Mouse (Mus musculus): ENCODE results near the gene Fgfr1op.
"Not testable (repeated sequence)": the region's sequence is repeated elsewhere in the genome, so short reads cannot be mapped to it uniquely, and the experiment has no call there.

Fgfr1op gene

DNA sequence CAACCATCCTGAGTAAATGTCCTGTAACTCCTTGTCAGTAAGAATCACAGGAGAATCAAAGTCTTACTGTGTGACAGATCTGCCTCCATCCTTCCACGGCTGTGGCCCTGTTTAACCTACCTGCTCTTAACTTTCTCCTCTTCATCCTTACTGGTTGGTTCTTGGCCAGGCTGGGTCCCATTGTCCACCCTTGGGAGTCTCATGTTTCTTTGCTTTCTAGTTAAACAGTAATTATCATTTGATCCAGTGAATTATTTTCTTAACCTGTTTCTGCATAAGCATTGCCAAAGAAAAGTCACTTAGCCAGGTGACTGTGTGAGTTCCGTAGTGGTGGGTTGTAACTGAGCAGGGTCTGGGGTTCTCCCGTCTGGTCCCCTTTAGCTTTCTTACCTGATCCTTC is 1.2 kb downstream of the Fgfr1op start:
- ATAC-seq (ENCODE audit: insufficient number of reproducible peaks, low FRiP score, low TSS enrichment) = not testable (repeated sequence)

DNA sequence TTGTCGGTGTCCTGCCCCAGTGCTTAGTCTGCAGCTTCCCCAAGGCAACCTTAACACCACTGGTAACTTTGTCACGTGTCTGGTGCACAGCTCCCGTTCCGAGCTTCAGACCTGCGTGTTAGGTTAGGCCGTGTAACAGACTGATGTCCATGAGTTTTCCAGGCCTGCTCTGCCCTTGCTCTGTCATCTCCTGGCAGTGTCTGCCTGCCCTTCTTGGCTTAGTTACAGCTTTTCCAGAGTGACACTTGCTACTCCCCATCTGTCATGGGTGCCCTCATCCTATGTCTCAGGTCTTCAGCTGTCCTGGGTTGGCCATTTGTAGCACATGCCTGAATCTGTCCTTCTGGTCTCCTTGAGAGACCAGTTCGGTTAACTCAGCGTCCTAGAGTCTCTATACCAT is 2.1 kb downstream of the Fgfr1op start:
- ATAC-seq (ENCODE audit: insufficient number of reproducible peaks, low FRiP score, low TSS enrichment) = not testable (repeated sequence)

DNA sequence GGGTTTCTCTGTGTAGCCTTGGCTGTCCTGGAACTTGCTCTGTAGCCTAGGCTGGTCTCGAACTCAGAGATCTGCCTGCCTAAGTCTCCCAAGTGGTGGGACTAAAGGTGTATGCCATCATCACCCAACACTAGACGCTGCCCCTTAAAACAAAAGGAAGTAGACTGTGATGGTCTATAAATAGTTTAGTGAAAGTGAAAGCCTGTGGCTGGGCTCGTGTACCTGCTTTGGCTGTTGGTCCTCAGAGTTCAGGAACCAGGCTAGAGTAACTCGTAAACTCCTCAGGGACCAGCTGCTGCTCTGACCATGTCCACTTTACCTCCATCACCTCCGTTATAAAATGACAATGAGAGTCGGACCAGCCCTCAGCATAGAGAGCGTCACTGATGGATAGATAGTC is 5.0 kb downstream of the Fgfr1op start:
- ATAC-seq (ENCODE audit: insufficient number of reproducible peaks, low FRiP score, low TSS enrichment) = no peak

DNA sequence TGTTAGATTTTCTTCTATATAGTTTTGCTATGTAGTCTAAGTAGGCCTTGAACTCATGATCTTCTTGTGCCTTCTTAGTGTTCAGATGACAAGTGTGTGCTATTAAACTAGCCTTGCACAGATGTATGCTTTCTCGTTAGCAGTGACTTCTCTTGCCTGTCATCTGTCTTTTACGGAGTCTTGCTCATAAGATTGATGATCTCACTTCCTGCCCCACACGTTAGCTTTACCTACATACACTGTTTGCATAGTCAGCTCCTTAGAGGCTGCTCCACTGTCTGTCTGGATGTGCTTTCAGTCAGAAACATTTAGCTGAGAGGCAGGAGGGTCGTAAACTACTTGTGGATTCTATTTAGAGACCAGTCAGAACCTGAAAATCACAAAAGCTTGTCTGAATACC is 5.8 kb downstream of the Fgfr1op start:
- no peak for ATAC-seq (ENCODE audit: insufficient number of reproducible peaks, low FRiP score, low TSS enrichment)

DNA sequence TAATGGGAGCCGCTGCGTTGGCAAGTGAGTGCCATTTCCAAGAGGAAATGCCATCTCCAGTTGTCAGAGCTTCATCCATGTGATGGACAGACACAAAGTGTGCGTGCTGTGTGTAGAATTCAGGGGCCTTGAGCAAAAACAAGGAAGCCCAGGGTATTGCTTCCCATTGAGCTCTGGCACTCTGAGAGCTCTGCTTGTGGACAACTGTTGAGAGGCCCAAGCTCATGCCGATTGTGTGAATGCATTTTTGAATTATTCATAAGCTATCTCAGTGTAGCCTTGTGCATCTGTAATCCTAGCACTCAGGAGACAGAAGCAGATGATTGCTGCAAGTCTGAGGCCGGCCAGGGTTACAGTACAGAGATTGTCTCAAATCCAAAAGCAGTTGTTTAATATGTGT is 11.8 kb downstream of the Fgfr1op start:
- no peak for ATAC-seq (ENCODE audit: insufficient number of reproducible peaks, low FRiP score, low TSS enrichment)

DNA sequence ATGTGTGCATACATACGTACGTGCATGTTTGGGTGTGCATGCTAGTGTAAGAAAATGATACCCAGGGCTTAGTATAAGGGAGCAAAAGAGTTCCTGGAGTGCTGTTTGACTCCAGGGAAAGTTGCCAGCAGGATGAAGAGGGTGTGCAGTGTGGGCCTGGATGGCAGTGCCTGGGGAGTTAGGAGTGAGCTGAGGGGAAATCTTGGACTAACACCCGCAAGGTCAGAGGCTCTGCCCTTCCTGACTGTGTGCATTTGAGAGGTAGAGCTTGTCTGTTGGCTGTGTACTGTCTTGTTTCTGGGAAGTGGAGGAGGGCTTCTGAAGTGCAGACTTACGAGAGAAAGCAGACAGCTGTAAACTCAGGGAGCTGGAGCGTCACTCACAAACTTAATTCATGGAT is 18.5 kb downstream of the Fgfr1op start:
- ATAC-seq (ENCODE audit: insufficient number of reproducible peaks, low FRiP score, low TSS enrichment) = no peak

DNA sequence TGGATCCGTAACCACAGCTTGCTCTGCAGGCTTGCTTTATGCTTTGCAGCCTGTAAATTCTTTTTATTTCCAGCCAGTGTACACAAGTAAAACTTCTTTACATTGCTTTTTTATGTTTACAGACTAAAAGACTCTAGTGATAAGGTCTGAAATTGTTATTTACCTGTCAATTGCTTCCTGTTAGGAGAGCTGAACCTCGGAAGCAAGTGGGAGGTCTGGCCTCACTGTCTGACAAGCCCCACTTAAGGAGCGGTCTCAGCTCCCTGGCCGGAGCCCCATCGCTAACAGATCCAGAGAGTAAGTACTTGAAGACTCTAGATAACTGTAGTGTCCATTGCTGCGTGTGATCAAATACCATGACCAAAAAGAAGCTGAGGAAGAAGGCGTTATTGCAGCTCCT is 18.9 kb downstream of the Fgfr1op start:
- ATAC-seq (ENCODE audit: insufficient number of reproducible peaks, low FRiP score, low TSS enrichment) = no peak

DNA sequence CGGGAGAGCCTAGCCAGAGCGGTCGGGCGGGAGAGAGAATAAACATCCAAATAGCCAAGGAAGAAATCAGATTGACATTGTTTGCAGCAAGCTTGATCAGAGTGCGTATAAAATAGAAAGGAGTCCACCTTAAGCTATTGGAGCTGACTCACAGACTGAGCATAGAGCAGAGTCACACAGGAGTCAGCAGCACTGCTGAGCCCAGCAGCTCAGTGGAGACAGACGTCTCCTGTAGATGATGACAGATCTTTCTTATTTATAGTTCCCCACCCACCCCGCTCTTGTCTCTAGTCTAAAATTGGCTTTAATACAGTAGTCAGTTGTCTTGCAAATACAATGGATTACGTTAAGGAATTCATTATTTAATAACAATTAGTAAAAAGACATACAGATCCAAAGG is 28.4 kb downstream of the Fgfr1op start:
- ATAC-seq (ENCODE audit: insufficient number of reproducible peaks, low FRiP score, low TSS enrichment) = no peak

DNA sequence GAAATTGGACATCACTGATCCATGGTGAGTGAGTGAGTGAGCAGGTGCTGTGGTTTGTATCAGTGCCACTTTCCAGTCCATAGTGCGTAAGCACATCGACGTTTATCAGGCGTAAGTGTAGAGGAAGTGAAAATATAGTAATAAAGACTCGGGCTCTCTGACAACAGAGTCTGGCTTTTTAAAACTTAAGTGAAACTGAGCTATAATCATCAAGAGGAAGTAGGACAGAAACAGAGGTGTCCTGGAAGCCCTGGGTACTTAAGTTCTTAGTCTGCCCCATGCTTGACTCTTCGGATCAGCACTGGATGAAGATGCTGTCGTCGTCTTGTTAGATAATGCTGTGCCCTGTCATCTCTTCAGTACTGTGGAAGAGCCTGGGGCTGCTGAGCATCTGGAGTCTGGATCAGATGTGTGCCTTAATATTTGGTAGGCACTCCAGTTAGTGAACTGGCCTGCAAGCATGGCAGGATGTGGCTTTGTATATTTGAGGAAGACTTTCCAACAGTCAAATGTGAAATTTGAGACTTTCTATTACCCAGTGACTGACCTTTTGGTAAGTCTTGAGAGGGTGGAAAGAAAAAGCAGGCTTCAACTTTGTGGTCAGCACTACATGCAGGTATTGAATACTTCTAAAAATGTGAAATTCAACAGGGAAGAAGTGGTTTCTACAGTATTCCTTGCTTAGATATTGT is 30.5 kb downstream of the Fgfr1op start:
- no peak for ATAC-seq (ENCODE audit: insufficient number of reproducible peaks, low FRiP score, low TSS enrichment)

DNA sequence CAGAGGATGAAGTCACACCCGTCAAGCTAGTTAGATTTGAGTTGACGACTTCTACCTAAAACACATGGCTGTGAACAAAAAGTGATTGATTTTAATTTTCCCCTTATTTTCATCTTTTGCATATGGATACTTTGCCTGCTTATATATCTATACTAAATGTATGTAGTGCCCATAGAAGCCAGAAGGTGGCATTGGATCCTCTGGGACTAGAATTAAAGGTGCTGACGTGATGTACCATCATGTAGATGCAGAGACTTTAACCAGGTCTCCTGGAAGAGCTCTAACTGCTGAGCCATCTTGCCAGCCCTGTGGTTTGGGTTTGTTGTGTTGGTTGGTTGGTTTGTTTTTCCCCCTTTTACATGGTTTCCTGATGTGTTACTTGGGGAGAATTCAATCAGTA is 32.4 kb downstream of the Fgfr1op start:
- ATAC-seq (ENCODE audit: insufficient number of reproducible peaks, low FRiP score, low TSS enrichment) = no peak

DNA sequence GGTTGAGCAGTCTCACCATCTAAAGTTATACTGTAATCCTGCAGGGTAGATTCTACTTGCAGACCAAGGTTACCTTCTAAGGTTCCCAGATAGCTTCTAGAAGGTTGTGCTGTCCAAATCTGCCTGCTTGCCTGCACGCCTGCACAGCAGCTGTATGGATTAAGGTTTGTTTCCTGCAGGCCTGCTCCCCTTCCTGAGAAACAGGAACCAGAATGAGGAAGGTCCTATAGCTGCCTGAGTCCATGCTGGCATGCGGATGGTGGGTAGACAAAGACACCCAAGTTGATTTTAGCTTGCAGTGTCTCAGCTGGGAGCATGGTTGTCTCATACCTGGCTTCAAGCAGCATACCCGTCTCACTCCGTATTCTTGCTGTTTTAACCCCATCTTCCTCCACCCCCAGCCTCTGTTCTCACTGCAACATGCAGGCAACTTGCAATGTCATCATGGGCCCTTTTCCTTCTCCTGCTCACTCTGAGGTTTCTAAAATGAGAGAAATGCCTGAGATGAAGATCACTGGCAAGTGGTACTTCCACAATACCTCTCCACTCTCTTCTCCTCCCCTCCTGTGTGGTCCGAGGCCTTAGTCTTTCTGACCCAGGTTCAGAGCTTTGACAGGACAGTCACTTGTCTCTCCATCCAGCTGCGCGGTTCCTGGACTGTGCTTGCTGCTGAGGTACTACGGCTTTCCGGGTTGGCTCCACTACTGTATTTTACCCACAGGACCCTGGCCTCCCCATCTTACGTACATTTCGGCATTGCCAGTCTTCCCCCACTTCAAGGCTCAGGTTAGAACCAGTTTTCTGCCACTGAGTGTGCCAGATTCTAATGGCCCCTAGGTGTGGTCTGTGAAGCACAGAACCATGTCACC is 34.0 kb downstream of the Fgfr1op start:
- no peak for ATAC-seq (ENCODE audit: insufficient number of reproducible peaks, low FRiP score, low TSS enrichment)

DNA sequence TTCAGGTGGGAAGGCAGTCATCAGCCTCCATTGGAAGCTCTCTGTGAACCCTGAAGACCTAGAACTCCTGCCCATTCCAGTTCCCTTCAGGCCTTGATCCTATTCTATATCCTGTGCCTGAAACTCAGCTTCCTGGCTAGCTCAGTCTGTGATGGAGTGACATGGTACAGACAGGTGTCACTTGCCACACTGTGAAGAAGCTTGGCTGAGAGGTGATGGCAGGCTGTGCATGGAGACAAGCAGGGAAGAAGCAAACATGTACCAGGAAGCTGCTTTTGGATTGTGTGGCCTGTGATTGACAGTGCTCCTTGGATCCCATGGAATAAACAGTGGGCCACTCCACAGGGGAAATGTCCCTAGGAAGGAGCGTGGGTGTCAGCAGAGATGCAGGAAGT is 34.6 kb downstream of the Fgfr1op start:
- ATAC-seq (ENCODE audit: insufficient number of reproducible peaks, low FRiP score, low TSS enrichment) = no peak

DNA sequence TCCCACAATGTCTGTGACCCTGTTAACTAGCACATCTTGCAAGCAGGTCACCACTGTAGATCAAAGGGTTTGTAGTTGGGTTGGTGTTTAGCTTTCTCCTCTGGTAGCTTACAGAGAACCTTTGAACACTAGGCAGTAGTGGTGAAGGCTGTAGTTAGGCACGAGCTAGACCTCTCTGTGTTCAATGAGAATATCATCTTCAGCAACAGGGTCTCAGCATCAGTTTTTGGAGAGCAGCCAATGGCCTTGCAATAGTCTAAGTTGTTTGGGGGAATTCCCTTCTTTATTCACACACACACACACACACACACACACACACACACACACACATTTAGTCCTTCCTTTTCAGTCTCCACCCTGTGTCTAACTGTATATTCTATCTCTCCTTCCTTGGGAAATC is 38.2 kb downstream of the Fgfr1op start:
- no peak for ATAC-seq (ENCODE audit: insufficient number of reproducible peaks, low FRiP score, low TSS enrichment)

DNA sequence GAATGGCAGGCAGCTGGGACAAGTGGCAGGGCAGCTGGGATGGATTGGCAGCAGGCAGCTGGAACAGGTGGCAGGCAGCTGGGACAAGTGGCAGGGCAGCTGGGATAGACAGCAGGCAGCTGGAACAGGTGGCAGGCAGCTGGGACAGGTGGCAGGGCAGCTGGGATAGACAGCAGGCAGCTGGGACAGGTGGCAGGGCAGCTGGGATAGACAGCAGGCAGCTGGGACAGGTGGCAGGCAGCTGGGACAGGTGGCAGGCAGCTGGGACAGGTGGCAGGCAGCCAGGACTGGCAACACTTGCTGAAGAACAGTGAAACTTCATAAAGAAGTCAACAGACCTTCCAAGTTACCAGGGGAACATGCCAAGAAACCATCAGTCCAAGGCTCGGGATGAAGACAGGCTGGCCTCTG is 39.9 kb downstream of the Fgfr1op start:
- ATAC-seq (ENCODE audit: insufficient number of reproducible peaks, low FRiP score, low TSS enrichment) = not testable (repeated sequence)

DNA sequence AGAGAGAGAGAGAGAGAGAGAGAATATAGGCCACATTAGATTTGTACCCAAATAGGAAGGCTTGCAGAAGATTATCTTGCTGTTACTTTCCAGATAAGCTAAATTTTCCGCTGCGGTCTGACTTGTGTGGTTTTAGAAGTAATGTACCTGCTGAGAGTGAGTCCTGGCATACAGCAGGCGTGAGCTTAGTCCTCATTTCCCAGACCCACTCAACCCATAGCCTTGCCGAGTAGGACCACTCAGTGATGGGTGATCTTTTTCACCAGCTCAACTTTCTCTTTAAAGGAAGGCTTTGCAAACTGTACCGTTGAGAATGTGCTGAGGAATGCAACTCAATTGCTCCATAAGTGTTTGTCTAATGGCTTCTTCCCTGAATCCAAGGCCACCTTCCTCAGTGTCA is 41.4 kb downstream of the Fgfr1op start:
- ATAC-seq (ENCODE audit: insufficient number of reproducible peaks, low FRiP score, low TSS enrichment) = no peak

DNA sequence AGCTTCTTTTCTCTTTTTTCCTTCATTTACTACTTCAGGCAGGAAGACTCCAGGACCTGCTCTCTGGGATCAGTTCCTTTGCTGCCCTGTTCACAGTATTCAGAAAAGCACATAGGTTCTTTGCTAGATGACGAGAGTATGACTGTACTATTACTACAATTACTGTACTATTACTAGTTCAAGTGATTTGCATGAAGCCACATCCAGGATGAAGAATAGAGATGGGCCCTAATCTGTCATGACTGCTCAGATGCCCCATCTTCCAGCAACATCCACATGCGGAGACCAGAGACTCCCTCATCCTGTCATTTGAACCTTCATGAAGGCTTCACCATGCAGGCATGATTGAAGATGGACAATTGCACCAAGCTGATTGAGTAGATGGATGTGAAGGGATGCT is 44.4 kb downstream of the Fgfr1op start:
- ATAC-seq (ENCODE audit: insufficient number of reproducible peaks, low FRiP score, low TSS enrichment) = no peak

DNA sequence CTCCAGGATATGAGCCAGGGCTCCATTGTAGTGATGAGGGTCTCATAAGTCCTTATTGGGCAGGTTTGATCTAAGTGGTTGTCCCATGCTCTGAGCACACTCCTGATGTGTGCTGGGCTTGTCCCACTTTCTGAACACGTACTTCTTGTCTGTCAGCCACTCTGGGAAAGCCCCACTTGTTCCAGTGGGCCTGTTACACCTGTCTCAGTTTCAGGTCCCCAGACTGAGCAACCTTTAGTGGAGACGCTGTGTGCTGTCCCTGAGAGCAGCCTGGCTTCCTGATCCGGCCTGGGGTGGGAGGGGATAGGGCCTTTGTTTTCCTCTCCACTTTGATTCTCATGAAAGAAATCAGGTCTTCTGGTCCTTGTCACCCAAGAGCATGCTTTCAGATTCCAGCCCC is 44.9 kb downstream of the Fgfr1op start:
- ATAC-seq (ENCODE audit: insufficient number of reproducible peaks, low FRiP score, low TSS enrichment) = no peak

DNA sequence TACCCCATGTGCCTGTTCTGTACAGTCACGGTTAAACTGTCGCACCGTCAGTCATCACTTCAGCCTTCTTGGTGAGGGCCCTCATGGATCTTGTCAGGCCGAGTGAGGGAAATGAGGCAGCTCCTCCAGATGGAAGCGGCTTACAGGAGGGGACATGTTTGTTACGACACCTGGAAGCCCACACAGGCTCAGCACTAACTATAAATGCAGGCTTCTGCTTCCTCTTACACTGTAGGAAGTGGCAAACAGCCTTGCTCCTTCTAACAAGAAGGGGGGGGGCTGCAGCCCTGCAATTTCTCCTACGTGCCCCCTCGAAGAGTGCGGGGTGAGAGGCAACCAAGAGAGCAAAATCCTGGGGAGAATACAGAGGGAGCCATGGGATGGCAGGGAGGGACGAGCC is 45.4 kb downstream of the Fgfr1op start:
- ATAC-seq (ENCODE audit: insufficient number of reproducible peaks, low FRiP score, low TSS enrichment) = no peak

DNA sequence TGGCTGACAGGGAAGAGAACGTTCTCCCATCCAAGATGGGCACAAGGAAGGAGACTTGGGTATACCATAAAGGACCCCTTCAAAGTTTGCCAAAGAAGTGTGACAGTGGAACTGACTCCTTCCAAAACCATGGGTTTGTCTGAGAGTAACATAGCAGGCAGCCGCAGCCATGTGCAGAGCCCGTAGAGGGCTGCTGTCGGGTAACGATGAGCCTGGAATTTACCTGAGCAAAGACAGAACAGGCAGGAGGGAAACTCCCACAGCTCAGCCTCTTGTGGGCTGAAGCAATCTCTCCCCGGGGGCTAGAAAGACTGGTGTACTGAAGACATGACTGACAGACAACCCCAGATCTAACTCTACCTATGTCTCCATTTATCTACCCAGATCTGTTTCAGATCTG is 46.1 kb downstream of the Fgfr1op start:
- no peak for ATAC-seq (ENCODE audit: insufficient number of reproducible peaks, low FRiP score, low TSS enrichment)

DNA sequence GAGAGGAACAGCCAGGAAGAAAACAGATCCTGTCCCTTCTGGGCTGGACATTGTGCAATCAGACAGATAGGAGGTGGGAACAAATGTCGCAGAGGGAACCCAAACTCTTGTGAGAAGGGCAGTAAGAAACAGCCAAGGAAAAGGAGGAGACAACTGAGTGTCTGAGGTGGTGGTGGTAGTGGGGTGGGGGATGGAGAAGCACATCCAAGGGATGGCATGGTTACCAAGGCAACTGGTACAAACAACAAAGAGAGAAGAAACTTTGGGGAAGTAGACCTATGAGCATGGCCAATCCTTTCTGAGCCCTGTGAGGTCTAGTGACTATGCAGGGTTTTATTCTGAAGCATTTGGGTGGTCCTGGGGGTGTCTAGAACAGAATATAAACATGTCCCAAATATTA is 49.1 kb downstream of the Fgfr1op start:
- no peak for ATAC-seq (ENCODE audit: insufficient number of reproducible peaks, low FRiP score, low TSS enrichment)

DNA sequence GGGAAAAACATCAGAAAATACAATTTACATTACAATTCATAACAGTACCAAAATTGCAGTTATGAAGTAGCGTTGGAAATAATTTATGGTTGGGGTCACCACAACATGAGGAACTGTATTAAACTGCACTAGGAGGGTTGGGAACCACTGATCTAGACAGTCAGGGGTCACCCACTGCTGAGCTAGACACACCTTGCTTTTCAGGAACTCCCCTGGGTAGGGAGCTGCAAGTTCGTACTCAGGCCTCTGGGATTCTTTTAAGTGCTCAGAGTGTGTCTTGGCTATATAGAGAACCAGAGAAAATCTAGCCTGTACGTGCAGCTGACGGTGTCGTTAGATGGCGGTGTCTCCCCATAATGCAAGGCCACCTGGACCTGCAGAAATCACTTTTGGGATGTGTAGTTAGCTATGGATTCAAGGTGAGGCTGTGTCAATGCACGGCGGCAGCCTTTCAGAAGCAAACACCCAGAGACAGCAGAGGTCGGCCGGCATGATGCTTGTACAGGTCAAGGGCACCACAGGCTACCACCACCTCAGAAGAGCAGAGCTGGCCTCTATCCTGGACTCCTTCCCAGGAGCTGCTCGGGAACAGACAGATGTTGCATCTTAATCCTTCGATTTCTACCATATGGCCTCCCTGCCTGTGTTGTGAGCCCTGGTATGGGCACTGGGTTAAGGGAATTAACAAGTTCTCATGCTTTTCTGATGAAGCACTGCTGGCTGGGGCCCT is 49.9 kb downstream of the Fgfr1op start:
- no peak for ATAC-seq (ENCODE audit: insufficient number of reproducible peaks, low FRiP score, low TSS enrichment)
